Mouse (Mus musculus): Measurements from ENCODE around the gene Slc39a3. TPM values are rescaled to one million over a fixed set of nuclear protein-coding genes. Genes with fewer than 3 reads are reported as not detected.
"Not testable (repeated sequence)": the region's sequence is repeated elsewhere in the genome, so short reads cannot be mapped to it uniquely, and the experiment has no call there.

The Slc39a3 gene
- total RNA-seq, 2 experiments from 2014 or later, result 70.9 to 76.3 TPM

GRCm38 (mm10) chr10:80990406-80990805 is 46.8 kb downstream of the Slc39a3 start:
- no peak for DNase-seq (ENCODE audit: low spot score in 2 of 2)
- intact Hi-C loops (cut with DNase I), result no loop called here

- DNase-seq (ENCODE audit: low spot score in 2 of 2); intact Hi-C loops (cut with DNase I): not testable (repeated sequence)
Measured at GRCm38 (mm10) chr10:80989854-80990253, 47.4 kb downstream of the Slc39a3 start.

- intact Hi-C loops (cut with DNase I), result no loop called here
Measured at GRCm38 (mm10) chr10:80989446-80989845, 47.8 kb downstream of the Slc39a3 start.

GRCm38 (mm10) chr10:80987709-80988441 is 49.4 kb downstream of the Slc39a3 start:
- intact Hi-C loops (cut with DNase I), result loop anchor here (1.0 kb wide), 1 partner anchor 60 kb away; no protein-coding TSS in a partner anchor
- DNase-seq (ENCODE audit: low spot score in 2 of 2), result peak; percentile 67 to 71

More at GRCm38 (mm10) chr10:80989446-80989845, 47.8 kb downstream of the Slc39a3 start:
- no peak for DNase-seq (ENCODE audit: low spot score in 2 of 2)

- DNase-seq (ENCODE audit: low spot score in 2 of 2), result no peak
- intact Hi-C loops (cut with DNase I), result no loop called here
Measured at GRCm38 (mm10) chr10:80986754-80987153, 50.5 kb downstream of the Slc39a3 start.

GRCm38 (mm10) chr10:80985970-80986701 is 51.1 kb downstream of the Slc39a3 start:
- no peak for DNase-seq (ENCODE audit: low spot score in 2 of 2)
- intact Hi-C loops (cut with DNase I), result no loop called here

GRCm38 (mm10) chr10:80985241-80985969 is 51.8 kb downstream of the Slc39a3 start:
- DNase-seq (ENCODE audit: low spot score in 2 of 2), result no peak
- intact Hi-C loops (cut with DNase I), result no loop called here

GRCm38 (mm10) chr10:80984223-80984622 is 53.0 kb downstream of the Slc39a3 start:
- intact Hi-C loops (cut with DNase I), result no loop called here
- no peak for DNase-seq (ENCODE audit: low spot score in 2 of 2)

GRCm38 (mm10) chr10:80982381-80982780 is 54.8 kb downstream of the Slc39a3 start:
- intact Hi-C loops (cut with DNase I), result no loop called here

GRCm38 (mm10) chr10:80981564-80982112 is 55.6 kb downstream of the Slc39a3 start:
- no peak for DNase-seq (ENCODE audit: low spot score in 2 of 2)
- intact Hi-C loops (cut with DNase I), result no loop called here

More at GRCm38 (mm10) chr10:80982381-80982780, 54.8 kb downstream of the Slc39a3 start:
- DNase-seq (ENCODE audit: low spot score in 2 of 2), result no peak

Other genes starting within 250 kb of the Slc39a3 start
- 10 to 100 TPM; 42.7 to 43.6 TPM for gene Sf3a2, start 239.2 kb downstream of the Slc39a3 start, total RNA-seq (2021)
- gene Plekhj1, start 238.8 kb downstream of the Slc39a3 start, total RNA-seq (2021), result 10 to 100 TPM; 60.0 to 62.8 TPM
- 1 to 10 TPM; 1.6 to 1.9 TPM for gene Amh, start 232.2 kb downstream of the Slc39a3 start, total RNA-seq (2021)
- 1 to 10 TPM; 2.5 to 2.9 TPM for gene Jsrp1, start 223.9 kb downstream of the Slc39a3 start, total RNA-seq (2021)
- gene Oaz1, start 210.8 kb downstream of the Slc39a3 start, total RNA-seq (2021), result 100 to 1,000 TPM; 433 to 483 TPM
- 10 to 100 TPM; 30.0 to 33.0 TPM for gene Lingo3, start 193.4 kb downstream of the Slc39a3 start, total RNA-seq (2021)
- gene Lsm7, start 182.2 kb downstream of the Slc39a3 start, total RNA-seq (2021), result 10 to 100 TPM; 46.4 to 52.7 TPM
- 10 to 100 TPM; 81.8 to 89.3 TPM for gene Sppl2b, start 182.2 kb downstream of the Slc39a3 start, total RNA-seq (2021)
- gene Tmprss9, start 165.6 kb downstream of the Slc39a3 start, total RNA-seq (2021), result under 1 TPM; 0.13 to 0.18 TPM
- 100 to 1,000 TPM; 145 to 157 TPM for gene Timm13, start 136.5 kb downstream of the Slc39a3 start, total RNA-seq (2021)
- 10 to 100 TPM; 19.7 to 20.1 TPM for gene Lmnb2, start 119.2 kb downstream of the Slc39a3 start, total RNA-seq (2021)
- gene Gadd45b, start 107.4 kb downstream of the Slc39a3 start, total RNA-seq (2021), result 10 to 100 TPM; 11.9 to 12.5 TPM
- 100 to 1,000 TPM; 120 to 135 TPM for gene Gng7, start 22.5 kb downstream of the Slc39a3 start, total RNA-seq (2021)
- gene Diras1, start 11.8 kb downstream of the Slc39a3 start, total RNA-seq (2021), result 100 to 1,000 TPM; 113 to 117 TPM
- gene Sgta, start 22.8 kb upstream of the Slc39a3 start, total RNA-seq (2021), result 100 to 1,000 TPM; 178 to 186 TPM
- 10 to 100 TPM; 51.1 to 51.2 TPM for gene Thop1, start 32.6 kb upstream of the Slc39a3 start, total RNA-seq (2021)
- under 1 TPM; 0.15 to 0.44 TPM for gene Creb3l3, start 61.4 kb upstream of the Slc39a3 start, total RNA-seq (2021)
- gene Map2k2, start 68.5 kb upstream of the Slc39a3 start, total RNA-seq (2021), result 100 to 1,000 TPM; 116 to 122 TPM
- 10 to 100 TPM; 74.8 to 76.0 TPM for gene Zbtb7a, start 97.8 kb upstream of the Slc39a3 start, total RNA-seq (2021)
- 10 to 100 TPM; 23.7 to 29.9 TPM for gene Pias4, start 130.5 kb upstream of the Slc39a3 start, total RNA-seq (2021)
- gene Eef2, start 139.2 kb upstream of the Slc39a3 start, total RNA-seq (2021), result 100 to 1,000 TPM; 936 to 941 TPM
- gene Dapk3, start 145.6 kb upstream of the Slc39a3 start, total RNA-seq (2021), result 10 to 100 TPM; 72.2 to 73.3 TPM
- gene 4930442H23Rik, start 146.4 kb upstream of the Slc39a3 start, total RNA-seq (2021), result not detected
- under 1 TPM in 1 of 2 experiments, not detected in 1; 0.17 TPM for gene Nmrk2, start 164.6 kb upstream of the Slc39a3 start, total RNA-seq (2021)
- gene Atcay, start 193.4 kb upstream of the Slc39a3 start, total RNA-seq (2021), result 100 to 1,000 TPM; 196 to 211 TPM
- 10 to 100 TPM; 66.1 to 66.7 TPM for gene Zfr2, start 195.7 kb upstream of the Slc39a3 start, total RNA-seq (2021)
- gene Matk, start 215.5 kb upstream of the Slc39a3 start, total RNA-seq (2021), result 100 to 1,000 TPM; 226 to 227 TPM
- 10 to 100 TPM; 39.0 to 41.4 TPM for gene Mrpl54, start 229.5 kb upstream of the Slc39a3 start, total RNA-seq (2021)
- gene Apba3, start 229.5 kb upstream of the Slc39a3 start, total RNA-seq (2021), result 10 to 100 TPM; 34.8 to 35.8 TPM